In genomic region chr8:87967057-87967820, GRCm38 (mm10) we compare ENCODE assay signal across 11 mouse cellular contexts. TPM values are rescaled to one million over a fixed set of nuclear protein-coding genes. Genes with fewer than 3 reads are reported as not detected.
DNase-seq lines count a peak whose midpoint lies in the region; ATAC-seq and TF ChIP-seq lines count a peak whose summit lies in the region.
"Had no signal": no experiment of that assay in that cellular context is flagged by ENCODE, and none has a peak within 500 bp of the region (broad histone marks: within the 10 kb centered on the region; RNA-seq: fewer than 3 reads in every experiment).

No protein-coding gene starts in this region.

- peak overlapping the region; percentile 63; the same call in 1 of the 2 replicates for H3K27ac ChIP-seq in heart, embryonic 10.5 days
- no peak overlapping the region; the same call in 1 of the 2 replicates for H3K27ac ChIP-seq in embryonic facial prominence, embryonic 11.5 days (replicated peaks; ENCODE audit: low read depth, low read length)
- H3K27ac ChIP-seq in limb, embryonic 10.5 days, result peak overlapping the region; percentile 80

- peaks cover 32% of the 10 kb centered on the region for H3K4me1 ChIP-seq in heart, embryonic 10.5 days
- H3K4me1 ChIP-seq in E14TG2a.4 (replicated peaks; ENCODE audit: low read depth, low read length), result peaks cover 65% of the 10 kb centered on the region
- H3K4me1 ChIP-seq in embryonic facial prominence, embryonic 11.5 days (ENCODE audit: control insufficient read depth, insufficient read depth, low read length), result peaks cover 5% of the 10 kb centered on the region
- peaks cover 31% of the 10 kb centered on the region for H3K4me1 ChIP-seq in limb, embryonic 10.5 days

- no peaks in the 10 kb centered on the region for H3K9me3 ChIP-seq in heart, embryonic 10.5 days
- H3K9me3 ChIP-seq in E14TG2a.4 (ENCODE audit: low read length), result no peaks in the 10 kb centered on the region
- H3K9me3 ChIP-seq in embryonic facial prominence, embryonic 11.5 days (replicated peaks; ENCODE audit: control insufficient read depth, low read length), result no peaks in the 10 kb centered on the region
- H3K9me3 ChIP-seq in limb, embryonic 10.5 days (replicated peaks), result no peaks in the 10 kb centered on the region

- H3K4me2 ChIP-seq in embryonic facial prominence, embryonic 11.5 days (ENCODE audit: low read depth, low read length), result no peak overlapping the region
- H3K4me2 ChIP-seq: lung, embryonic 14.5 days had no signal

- H3K27me3 ChIP-seq in heart, embryonic 10.5 days (ENCODE audit: insufficient read depth, poor library complexity, severe bottlenecking), result peaks cover 36% of the 10 kb centered on the region
- H3K27me3 ChIP-seq in E14TG2a.4 (ENCODE audit: insufficient read depth, low read length), result peaks cover 27% of the 10 kb centered on the region
- H3K27me3 ChIP-seq in embryonic facial prominence, embryonic 11.5 days (ENCODE audit: control insufficient read depth, insufficient read depth, low read length), result no peaks in the 10 kb centered on the region
- peaks cover 18% of the 10 kb centered on the region for H3K27me3 ChIP-seq in limb, embryonic 10.5 days (ENCODE audit: low read depth, poor library complexity, severe bottlenecking)

- WGBS in heart, embryonic 10.5 days, result 24% methylated on average over 2 of the region's 2 CpGs
- 13% methylated on average over 2 of the region's 2 CpGs for WGBS in embryonic facial prominence, embryonic 11.5 days
- 22% methylated on average over 2 of the region's 2 CpGs for WGBS in limb, embryonic 10.5 days

- no peak for TF ChIP-seq CTCF in E14TG2a.4 (conservative IDR thresholded peaks at IDR 0.05; ENCODE audit: low read length)

- no peak for ATAC-seq in embryonic facial prominence, embryonic 11.5 days (replicated peaks; ENCODE audit: insufficient number of reproducible peaks, low FRiP score, low TSS enrichment, low read depth)
- no peak for ATAC-seq in activated CD4-positive, CD25-positive, alpha-beta regulatory T cell, adult 4 months

- H3K36me3 ChIP-seq in heart, embryonic 10.5 days, result no peaks in the 10 kb centered on the region
- no peaks in the 10 kb centered on the region for H3K36me3 ChIP-seq in E14TG2a.4 (ENCODE audit: insufficient read depth, low read length)
- no peaks in the 10 kb centered on the region for H3K36me3 ChIP-seq in embryonic facial prominence, embryonic 11.5 days (replicated peaks; ENCODE audit: control insufficient read depth, insufficient read depth, low read depth, low read length)
- no peaks in the 10 kb centered on the region for H3K36me3 ChIP-seq in limb, embryonic 10.5 days

- no peak for DNase-seq in heart, embryonic 10.5 days (ENCODE audit: low spot score)
- no peak for DNase-seq in heart, adult 11 months
- no peak for DNase-seq in embryonic facial prominence, embryonic 11.5 days (ENCODE audit: low spot score)
- DNase-seq in limb, embryonic 10.5 days (ENCODE audit: low spot score), result no peak
- DNase-seq in right cerebral cortex, adult 18-20 months, result no peak
- no peak for DNase-seq in spleen, postnatal 4 days (ENCODE audit: low spot score in 2 of 2)
- DNase-seq: cerebellum, postnatal 10 days; lung, embryonic 14.5 days; thymus, postnatal 25 days had no signal

- H3K9ac ChIP-seq in embryonic facial prominence, embryonic 11.5 days (replicated peaks; ENCODE audit: low read length), result peak overlapping the region; percentile 47
- H3K9ac ChIP-seq: lung, embryonic 14.5 days had no signal

- no peak overlapping the region for H3K4me3 ChIP-seq in heart, embryonic 10.5 days
- H3K4me3 ChIP-seq in E14TG2a.4 (replicated peaks; ENCODE audit: low read length), result peak overlapping the region; percentile 37; the same call in 1 of the 2 replicates
- H3K4me3 ChIP-seq in embryonic facial prominence, embryonic 11.5 days (ENCODE audit: low read depth, low read length), result no peak overlapping the region
- H3K4me3 ChIP-seq in limb, embryonic 10.5 days, result no peak overlapping the region

RNA-seq across cellular contexts. Expression of gene Zfp423, which starts 7.8 kb away (rescaled TPM):
- polyA plus RNA-seq in heart, embryonic 10.5 days (2016; fragmentation: Nextera tagmentation; extraction: Ambion mirVana), result 5.0 and 10.4 TPM in 2 replicates
- polyA plus RNA-seq in embryonic facial prominence, embryonic 11.5 days (2014; fragmentation: Nextera tagmentation; extraction: Ambion mirVana), result 25.4 and 30.4 TPM in 2 replicates
- 23.6 and 29.4 TPM in 2 replicates for polyA plus RNA-seq in limb, embryonic 10.5 days (2016; fragmentation: Nextera tagmentation; extraction: Ambion mirVana)
- not detected for polyA plus RNA-seq in activated CD4-positive, CD25-positive, alpha-beta regulatory T cell, adult 4 months (2017; shearing (Covaris generic))
